Mouse (Mus musculus) midbrain, postnatal 0 days (tissue): ENCODE results near the gene Wnt11. TPM values are rescaled to one million over a fixed set of nuclear protein-coding genes. Genes with fewer than 3 reads are reported as not detected.

ENCODE experiments used
- ATAC-seq: fragments of 200-750 bp; cut with Nextera tagmentation; 2 replicates; pipeline ENCODE4 v1.8.0; 2017; ENCODE audit warnings: moderate number of reproducible peaks, mild to moderate bottlenecking, moderate TSS enrichment, moderate library complexity; ENCODE audit not compliant: low FRiP score
- DNase-seq: peaks from one replicate; pipeline ENCODE4 v3.0.0-alpha.2; 2015; ENCODE audit warnings: low spot score
- H3K27ac ChIP-seq: fragments of 300-500 bp; sonication (generic); 2 replicates; pipeline ENCODE4 v1.5.1; 2014; ENCODE audit warnings: low read depth, mild to moderate bottlenecking, low read length, mixed read lengths
- H3K27me3 ChIP-seq: fragments of 300-500 bp; sonication (generic); 2 replicates; pipeline ENCODE4 v1.6.1; 2014; ENCODE audit warnings: low read length, control low read depth, mixed read lengths; ENCODE audit not compliant: insufficient read depth
- H3K36me3 ChIP-seq: fragments of 300-500 bp; sonication (generic); 2 replicates; pipeline ENCODE4 v1.6.1; 2014; ENCODE audit warnings: low read length, control low read depth, mixed read lengths; ENCODE audit not compliant: insufficient read depth
- H3K4me1 ChIP-seq: fragments of 300-500 bp; sonication (generic); 2 replicates; pipeline ENCODE4 v1.6.1; 2014; ENCODE audit warnings: mild to moderate bottlenecking, control low read depth, antibody characterized with exemption, low read length, mixed read lengths; ENCODE audit not compliant: insufficient read depth
- H3K4me2 ChIP-seq: fragments of 300-500 bp; sonication (generic); 2 replicates; pipeline ENCODE4 v1.6.1; 2014; ENCODE audit warnings: low read depth, mild to moderate bottlenecking, low read length, mixed read lengths; ENCODE audit not compliant: poor library complexity, severe bottlenecking
- H3K4me3 ChIP-seq: fragments of 300-500 bp; sonication (generic); 2 replicates; pipeline ENCODE4 v1.5.1; 2014; ENCODE audit warnings: low read depth, mild to moderate bottlenecking, low read length, moderate library complexity
- H3K9ac ChIP-seq: fragments of 300-500 bp; sonication (generic); replicated peaks from 2 replicates; pipeline ENCODE4 v1.6.1; 2014; ENCODE audit warnings: mild to moderate bottlenecking, low read length, moderate library complexity, mixed read lengths; ENCODE audit not compliant: poor library complexity, severe bottlenecking
- H3K9me3 ChIP-seq: fragments of 300-500 bp; sonication (generic); 2 replicates; pipeline ENCODE4 v1.6.1; 2016; ENCODE audit warnings: low read length, control low read depth
- CTCF ChIP-seq: IDR thresholded peaks from 2 replicates; pipeline ENCODE4 v1.5.1; 2016; ENCODE audit warnings: antibody characterized with exemption, mild to moderate bottlenecking
- WGBS: fragments of 180-500 bp; shearing (Covaris S2); extraction: QIAGEN DNeasy Blood & Tissue Kit; methylation state at CpG from one replicate; pipeline ENCODE4 v1.1.7; 2014; 5-methylcytosine and 5-hydroxymethylcytosine counted together
- polyA plus RNA-seq: library from polyadenylated mRNA; unstranded; fragments of >200 nt; fragmentation: Nextera tagmentation; extraction: Ambion mirVana; gene quantifications from 2 replicates; pipeline ENCODE4 v1.2.1, GENCODE M21; 2015
- total RNA-seq: library from RNA; depleted of rRNA; stranded (reverse); fragments of >200 nt; gene quantifications from 2 replicates; pipeline ENCODE4 v1.2.3, GENCODE M21; 2014

Wnt11 gene
- total and polyA plus RNA-seq, 2 experiments from 2014 or later = 1.9 to 3.2 TPM

GRCm38 (mm10) chr7:98835519-98836441, 868 bp downstream of the Wnt11 start:
- H3K4me2 ChIP-seq = peak overlapping the region; percentile 98
- H3K27ac ChIP-seq = no peak overlapping the region
- peaks cover 72% of the 10 kb centered on the region for H3K27me3 ChIP-seq
- under 1% methylated on average over 45 of the region's 46 CpGs for WGBS
- peak overlapping the region; percentile 53 for H3K4me3 ChIP-seq
- no peak for TF ChIP-seq CTCF
- H3K9ac ChIP-seq = peak overlapping the region; percentile 44; the same call in 1 of the 2 replicates
- peaks cover 14% of the 10 kb centered on the region; the same call in 1 of the 2 replicates for H3K4me1 ChIP-seq
- DNase-seq (no peak), ATAC-seq (no peak)
- H3K36me3 ChIP-seq = no peaks in the 10 kb centered on the region
- H3K9me3 ChIP-seq = no peaks in the 10 kb centered on the region

GRCm38 (mm10) chr7:98836646-98837045, 1.7 kb downstream of the Wnt11 start:
- Histone ChIP-seq H3K9ac (no peak overlapping the region), H3K4me3 (peak overlapping the region; percentile 10; the same call in 1 of the 2 replicates)

GRCm38 (mm10) chr7:98837901-98838300, 3.0 kb downstream of the Wnt11 start:
- H3K4me2 ChIP-seq = peak overlapping the region; percentile 96
- 1% methylated on average over 17 of the region's 17 CpGs for WGBS
- peak; percentile 68 for ATAC-seq
- H3K27me3 ChIP-seq = peaks cover 68% of the 10 kb centered on the region
- no peak overlapping the region for H3K9ac ChIP-seq
- DNase-seq = peak; percentile 90
- no peaks in the 10 kb centered on the region for H3K9me3 ChIP-seq
- H3K27ac ChIP-seq = no peak overlapping the region
- peak; percentile 83 for TF ChIP-seq CTCF
- peak overlapping the region; percentile 56 for H3K4me3 ChIP-seq
- peaks cover 14% of the 10 kb centered on the region; the same call in 1 of the 2 replicates for H3K4me1 ChIP-seq
- H3K36me3 ChIP-seq = no peaks in the 10 kb centered on the region

More at GRCm38 (mm10) chr7:98836646-98837045, 1.7 kb downstream of the Wnt11 start:
- Histone ChIP-seq H3K9me3 (no peaks in the 10 kb centered on the region), H3K36me3 (no peaks in the 10 kb centered on the region), H3K4me2 (peak overlapping the region; percentile 98; the same call in 1 of the 2 replicates), H3K4me1 (peaks cover 14% of the 10 kb centered on the region; the same call in 1 of the 2 replicates), H3K27me3 (peaks cover 78% of the 10 kb centered on the region), H3K27ac (no peak overlapping the region)
- ATAC-seq (no peak), DNase-seq (peak; percentile 38)
- TF ChIP-seq CTCF = peak; percentile 61
- 2% methylated on average over 23 of the region's 23 CpGs for WGBS

- peak; percentile 67 for TF ChIP-seq CTCF
- DNase-seq = peak; percentile 34
- H3K36me3 ChIP-seq = no peaks in the 10 kb centered on the region
- H3K27ac ChIP-seq = no peak overlapping the region
- H3K4me3 ChIP-seq = peak overlapping the region; percentile 56
- peaks cover 63% of the 10 kb centered on the region for H3K27me3 ChIP-seq
- peak overlapping the region; percentile 96 for H3K4me2 ChIP-seq
- H3K9me3 ChIP-seq = no peaks in the 10 kb centered on the region
- under 1% methylated on average over 48 of the region's 48 CpGs for WGBS
- peaks cover 14% of the 10 kb centered on the region; the same call in 1 of the 2 replicates for H3K4me1 ChIP-seq
- peak; percentile 28; the same call in 1 of the 2 replicates for ATAC-seq
- peak overlapping the region; percentile 60 for H3K9ac ChIP-seq
These were observed 3.8 kb downstream of the Wnt11 start for GRCm38 (mm10) chr7:98838729-98839141.

GRCm38 (mm10) chr7:98839312-98839711, 4.4 kb downstream of the Wnt11 start:
- 4% methylated on average over 12 of the region's 12 CpGs for WGBS

More at GRCm38 (mm10) chr7:98839312-98839711, 4.4 kb downstream of the Wnt11 start:
- DNase-seq (no peak), ATAC-seq (no peak)
- TF ChIP-seq CTCF = no peak
- Histone ChIP-seq H3K36me3 (no peaks in the 10 kb centered on the region), H3K9me3 (no peaks in the 10 kb centered on the region), H3K9ac (0 out of 2 replicates have a peak overlapping the region, but pooled peaks have one; percentile 60), H3K4me2 (peak overlapping the region; percentile 96), H3K27ac (no peak overlapping the region), H3K4me3 (peak overlapping the region; percentile 56), H3K4me1 (peaks cover 14% of the 10 kb centered on the region; the same call in 1 of the 2 replicates), H3K27me3 (peaks cover 60% of the 10 kb centered on the region)
